Mouse (Mus musculus) embryonic facial prominence, embryonic 14.5 days (tissue): Measurements from ENCODE around the gene Spata17. TPM values are rescaled to one million over a fixed set of nuclear protein-coding genes. Genes with fewer than 3 reads are reported as not detected.

ENCODE experiments used
- ATAC-seq: fragments of 200-750 bp; cut with Nextera tagmentation; 2 replicates; pipeline ENCODE4 v1.8.0; 2017; ENCODE audit warnings: low read depth, moderate number of reproducible peaks, moderate TSS enrichment
- DNase-seq: peaks from one replicate; pipeline ENCODE4 v3.0.0-alpha.2; 2015; ENCODE audit warnings: low spot score
- H3K27ac ChIP-seq: fragments of 300-500 bp; sonication (generic); replicated peaks from 2 replicates; pipeline ENCODE4 v1.5.1; 2014; ENCODE audit warnings: low read depth, mild to moderate bottlenecking, low read length, moderate library complexity
- H3K27me3 ChIP-seq: fragments of 300-500 bp; sonication (generic); replicated peaks from 2 replicates; pipeline ENCODE4 v1.6.1; 2014; ENCODE audit warnings: low read length; ENCODE audit not compliant: control insufficient read depth, insufficient read depth
- H3K36me3 ChIP-seq: fragments of 300-500 bp; sonication (generic); 2 replicates; pipeline ENCODE4 v1.6.1; 2014; ENCODE audit warnings: low read length, mixed read lengths; ENCODE audit not compliant: control insufficient read depth, insufficient read depth
- H3K4me1 ChIP-seq: fragments of 300-500 bp; sonication (generic); 2 replicates; pipeline ENCODE4 v1.6.1; 2014; ENCODE audit warnings: antibody characterized with exemption, low read length; ENCODE audit not compliant: control insufficient read depth, insufficient read depth
- H3K4me2 ChIP-seq: fragments of 300-500 bp; sonication (generic); 2 replicates; pipeline ENCODE4 v1.6.1; 2014; ENCODE audit warnings: low read depth, mild to moderate bottlenecking, low read length, moderate library complexity, mixed read lengths
- H3K4me3 ChIP-seq: fragments of 300-500 bp; sonication (generic); 2 replicates; pipeline ENCODE4 v1.5.1; 2014; ENCODE audit warnings: low read depth, mild to moderate bottlenecking, low read length
- H3K9ac ChIP-seq: fragments of 300-500 bp; sonication (generic); 2 replicates; pipeline ENCODE4 v1.6.1; 2014; ENCODE audit warnings: low read depth, mild to moderate bottlenecking, low read length, moderate library complexity, mixed read lengths
- H3K9me3 ChIP-seq: fragments of 300-500 bp; sonication (generic); 2 replicates; pipeline ENCODE4 v1.6.1; 2016; ENCODE audit warnings: low read length; ENCODE audit not compliant: control insufficient read depth
- WGBS: fragments of 180-500 bp; shearing (Covaris S2); extraction: QIAGEN DNeasy Blood & Tissue Kit; methylation state at CpG from one replicate; pipeline ENCODE4 v1.1.7; 2014; 5-methylcytosine and 5-hydroxymethylcytosine counted together
- polyA plus RNA-seq: library from polyadenylated mRNA; unstranded; fragments of >200 nt; fragmentation: Nextera tagmentation; extraction: Ambion mirVana; gene quantifications from 2 replicates; pipeline ENCODE4 v1.2.1, GENCODE M21; 2014

Gene Spata17
- polyA plus RNA-seq, 1 experiment from 2014 or later = 1.1 TPM

DNA sequence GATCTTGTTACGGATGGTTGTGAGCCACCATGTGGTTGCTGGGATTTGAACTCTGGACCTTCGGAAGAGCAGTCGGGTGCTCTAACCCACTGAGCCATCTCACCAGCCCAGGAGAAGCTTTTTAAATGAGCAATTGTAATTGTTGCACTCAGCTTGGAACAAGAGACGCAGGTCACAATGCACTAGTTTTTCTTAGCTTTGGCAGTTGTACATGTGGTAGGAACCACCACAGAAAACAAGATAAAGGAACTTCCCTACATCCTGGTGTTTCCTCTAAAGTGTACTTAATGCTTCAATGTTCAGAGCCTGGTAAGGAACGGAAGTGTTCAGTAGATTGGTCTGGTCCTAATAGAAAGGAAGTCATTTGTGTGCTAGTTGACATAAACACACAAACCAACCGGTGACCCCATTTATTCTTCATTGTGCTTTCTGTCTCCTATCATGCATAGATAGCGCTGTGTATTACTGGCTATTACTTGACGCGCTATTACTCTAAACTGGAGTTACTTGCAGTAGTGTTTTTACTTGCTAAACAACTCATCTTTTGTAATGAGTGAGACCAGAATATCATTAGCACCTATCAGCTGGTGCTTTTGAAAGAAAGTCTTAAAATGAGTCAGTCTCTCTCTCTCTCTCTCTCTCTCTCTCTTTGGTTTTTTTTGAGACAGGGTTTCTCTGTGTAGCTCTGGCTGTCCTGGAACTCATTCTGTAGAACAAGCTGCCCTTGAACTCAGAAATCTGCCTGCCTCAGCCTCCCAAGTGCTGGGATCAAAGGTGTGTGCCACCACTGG is 1.6 kb upstream of the Spata17 start:
- Histone ChIP-seq H3K9ac (no peak overlapping the region), H3K27ac (no peak overlapping the region), H3K4me2 (no peak overlapping the region), H3K4me3 (no peak overlapping the region), H3K4me1 (no peaks in the 10 kb centered on the region), H3K9me3 (no peaks in the 10 kb centered on the region), H3K36me3 (0 out of 2 replicates have a peak, but pooled peaks cover 3% of the 10 kb centered on the region), H3K27me3 (no peaks in the 10 kb centered on the region)
- DNase-seq (no peak), ATAC-seq (no peak)
- WGBS = 95% methylated on average over 9 of the region's 9 CpGs

DNA sequence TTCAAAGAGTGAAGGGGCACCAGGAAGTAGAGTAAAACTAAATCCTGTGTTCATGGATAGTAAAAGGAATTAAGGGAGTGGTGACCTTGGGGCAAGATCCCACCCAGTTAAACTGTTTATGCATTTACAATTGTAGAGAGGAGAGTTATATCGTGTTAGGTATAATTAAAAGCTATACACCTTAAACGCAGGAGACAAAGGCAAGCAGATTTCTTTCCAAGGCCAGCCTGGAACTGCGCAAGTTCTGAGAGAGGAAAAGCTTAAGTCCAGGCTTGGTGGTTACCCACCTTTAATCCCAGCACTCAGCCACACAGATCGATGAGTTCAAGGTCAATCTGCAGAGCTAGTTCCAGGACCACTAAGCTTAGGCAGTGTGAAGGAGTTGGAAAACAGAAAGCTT is 4.5 kb downstream of the Spata17 start:
- ATAC-seq (no peak), DNase-seq (no peak)
- no peak overlapping the region for H3K27ac ChIP-seq
- H3K9ac ChIP-seq = no peak overlapping the region
- H3K4me2 ChIP-seq = no peak overlapping the region
- H3K36me3 ChIP-seq = no peaks in the 10 kb centered on the region
- H3K9me3 ChIP-seq = no peaks in the 10 kb centered on the region
- H3K27me3 ChIP-seq = no peaks in the 10 kb centered on the region
- H3K4me3 ChIP-seq = no peak overlapping the region
- WGBS = 85% methylated on average over 4 of the region's 4 CpGs
- H3K4me1 ChIP-seq = no peaks in the 10 kb centered on the region

DNA sequence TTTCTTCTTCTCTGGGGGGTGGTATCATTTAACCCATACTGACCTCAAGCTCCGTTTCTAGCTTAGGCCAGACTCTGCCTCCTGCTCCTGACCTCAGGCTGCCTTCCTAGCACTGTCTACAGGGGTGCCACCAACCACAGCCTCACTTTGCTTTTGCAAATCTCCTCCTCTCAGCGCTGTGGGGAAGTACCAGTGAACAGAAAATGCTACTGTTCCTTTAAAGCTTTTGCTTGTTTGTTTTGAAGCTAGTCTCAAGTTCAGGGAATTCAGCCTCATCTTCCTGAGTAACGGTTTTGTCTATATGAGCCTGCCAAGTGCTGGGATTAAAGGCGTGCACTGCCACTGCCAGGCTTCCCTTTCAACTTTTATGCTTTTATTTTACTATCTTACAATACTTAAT is 5.8 kb downstream of the Spata17 start:
- H3K4me1 ChIP-seq = no peaks in the 10 kb centered on the region
- no peak overlapping the region for H3K4me3 ChIP-seq
- H3K9me3 ChIP-seq = no peaks in the 10 kb centered on the region
- ATAC-seq (no peak), DNase-seq (no peak)
- 54% methylated on average over 4 of the region's 4 CpGs for whole genome bisulfite sequencing
- no peak overlapping the region for H3K9ac ChIP-seq
- no peak overlapping the region for H3K27ac ChIP-seq
- H3K4me2 ChIP-seq = no peak overlapping the region
- no peaks in the 10 kb centered on the region for H3K36me3 ChIP-seq
- H3K27me3 ChIP-seq = no peaks in the 10 kb centered on the region

DNA sequence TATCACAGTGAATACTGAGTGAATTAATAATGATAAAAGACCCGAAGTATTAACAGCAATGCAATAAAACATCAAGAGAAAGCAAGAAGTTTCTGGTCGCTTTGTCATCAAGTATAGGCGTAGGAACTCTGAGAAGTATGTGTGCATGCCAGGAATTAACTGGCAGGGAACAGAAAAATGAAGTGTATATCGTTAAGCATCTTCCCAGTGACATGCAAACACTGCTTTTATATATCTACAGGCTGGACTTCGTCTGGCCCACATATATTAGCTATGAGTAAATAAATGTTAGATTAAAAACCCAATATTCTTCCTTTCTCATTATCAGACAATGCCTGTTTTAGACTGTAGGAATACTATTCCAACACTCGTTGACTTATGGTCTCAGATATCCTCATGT is 9.8 kb downstream of the Spata17 start:
- no peak for DNase-seq
- Histone ChIP-seq H3K27ac (no peak overlapping the region), H3K4me2 (no peak overlapping the region)

DNA sequence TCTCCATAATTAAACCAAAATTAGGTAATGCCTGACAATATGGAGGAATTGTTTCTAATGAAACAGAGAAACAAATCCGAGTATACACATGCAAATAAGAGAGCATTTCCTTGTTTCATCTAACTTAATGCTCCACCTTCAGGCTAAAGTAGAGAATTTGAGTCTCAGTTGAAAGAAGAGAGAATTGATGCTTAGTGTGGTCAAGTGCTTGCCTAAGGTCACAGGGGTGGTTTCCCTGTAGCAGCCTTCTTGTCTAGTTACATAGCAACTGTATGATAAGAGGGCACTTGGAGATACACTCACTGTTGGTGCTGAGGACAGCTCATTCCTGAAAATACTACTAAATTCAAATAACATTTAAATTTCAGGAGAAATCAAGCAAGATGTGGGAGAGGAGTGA is 36.7 kb downstream of the Spata17 start:
- no peak overlapping the region for H3K4me2 ChIP-seq
- no peaks in the 10 kb centered on the region for H3K36me3 ChIP-seq
- DNase-seq = no peak
- no peaks in the 10 kb centered on the region for H3K4me1 ChIP-seq
- 66% methylated on average over 1 of the region's 1 CpGs for WGBS
- no peak for ATAC-seq
- H3K27ac ChIP-seq = no peak overlapping the region
- H3K4me3 ChIP-seq = no peak overlapping the region
- no peaks in the 10 kb centered on the region for H3K9me3 ChIP-seq
- H3K9ac ChIP-seq = no peak overlapping the region
- H3K27me3 ChIP-seq = no peaks in the 10 kb centered on the region

More for the DNA sequence above, 9.8 kb downstream of the Spata17 start:
- H3K9ac ChIP-seq = no peak overlapping the region
- no peak overlapping the region for H3K4me3 ChIP-seq
- H3K4me1 ChIP-seq = no peaks in the 10 kb centered on the region
- no peak for ATAC-seq
- no peaks in the 10 kb centered on the region for H3K36me3 ChIP-seq
- no peaks in the 10 kb centered on the region for H3K27me3 ChIP-seq
- H3K9me3 ChIP-seq = no peaks in the 10 kb centered on the region
- WGBS = 75% methylated on average over 6 of the region's 6 CpGs

DNA sequence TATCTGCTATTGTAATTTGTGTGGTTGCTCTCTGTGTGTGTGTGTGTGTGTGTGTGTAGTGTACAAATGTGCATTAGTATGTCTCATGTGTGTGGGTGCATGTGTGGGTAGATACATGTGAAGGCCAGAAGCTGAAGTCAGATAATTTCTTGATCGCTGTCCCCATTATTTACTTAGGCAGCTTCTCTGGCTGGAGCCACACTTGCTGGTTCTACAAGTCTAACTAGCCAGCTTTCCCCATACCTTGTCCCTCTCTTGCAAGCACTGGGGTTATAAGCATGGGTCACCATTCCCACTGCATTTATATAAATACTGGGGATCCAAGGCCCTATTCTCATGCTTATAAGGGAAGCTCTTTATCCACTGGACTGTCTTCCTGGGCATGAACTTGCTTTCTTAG is 39.3 kb downstream of the Spata17 start:
- ATAC-seq = no peak
- Histone ChIP-seq H3K27me3 (no peaks in the 10 kb centered on the region), H3K9ac (no peak overlapping the region)

DNA sequence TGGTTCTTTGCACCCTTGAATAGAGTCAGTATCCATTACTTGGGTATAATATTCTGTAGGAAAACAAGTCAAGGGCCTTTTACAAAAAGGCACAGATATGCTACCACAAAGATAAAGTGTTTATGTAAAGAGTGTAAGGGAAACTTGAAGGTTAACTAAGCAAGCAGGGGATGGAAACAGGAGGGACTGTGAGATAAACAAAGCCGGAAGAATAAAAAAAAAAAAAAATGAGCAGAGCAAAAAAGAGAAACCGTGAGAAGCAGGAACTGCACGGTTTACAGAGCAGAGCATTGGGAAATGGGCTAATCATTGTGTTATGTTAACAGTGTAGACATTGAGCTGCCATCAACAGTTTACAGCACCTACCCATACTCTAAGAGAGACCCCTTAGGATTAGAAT is 44.9 kb downstream of the Spata17 start:
- Histone ChIP-seq H3K4me3 (no peak overlapping the region), H3K36me3 (no peaks in the 10 kb centered on the region), H3K27ac (no peak overlapping the region), H3K4me2 (no peak overlapping the region), H3K4me1 (no peaks in the 10 kb centered on the region), H3K9me3 (no peaks in the 10 kb centered on the region; the same call in 1 of the 2 replicates), H3K27me3 (no peaks in the 10 kb centered on the region), H3K9ac (no peak overlapping the region)
- ATAC-seq = no peak
- DNase-seq = no peak
- 72% methylated on average over 3 of the region's 3 CpGs for WGBS

More for the DNA sequence above, 39.3 kb downstream of the Spata17 start:
- Histone ChIP-seq H3K4me3 (no peak overlapping the region), H3K36me3 (no peaks in the 10 kb centered on the region), H3K4me2 (no peak overlapping the region), H3K4me1 (no peaks in the 10 kb centered on the region), H3K27ac (no peak overlapping the region), H3K9me3 (no peaks in the 10 kb centered on the region)
- no peak for DNase-seq
- WGBS = 88% methylated on average over 1 of the region's 1 CpGs

DNA sequence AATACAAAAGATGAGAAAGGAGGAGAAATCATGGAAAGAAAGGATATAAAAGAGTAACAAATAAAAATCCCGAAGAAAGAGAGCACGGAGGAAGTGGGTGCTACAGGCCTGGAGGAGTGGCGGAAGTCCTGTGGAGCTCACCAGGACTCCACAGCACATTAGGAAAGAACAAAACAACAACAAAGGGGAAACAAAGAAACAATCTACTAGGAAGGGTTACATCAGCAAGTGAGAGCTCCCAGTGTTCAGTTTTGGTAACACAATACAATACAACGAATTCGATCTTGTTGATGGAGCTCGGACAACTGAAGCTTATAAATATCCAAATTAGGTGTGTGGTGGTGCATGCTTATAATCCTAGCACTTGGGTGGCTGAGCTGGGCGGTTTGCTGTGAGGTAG is 45.6 kb downstream of the Spata17 start:
- H3K4me1 ChIP-seq = no peaks in the 10 kb centered on the region
- DNase-seq (no peak), ATAC-seq (no peak)
- no peak overlapping the region for H3K4me2 ChIP-seq
- H3K9ac ChIP-seq = no peak overlapping the region
- H3K27ac ChIP-seq = no peak overlapping the region
- H3K27me3 ChIP-seq = no peaks in the 10 kb centered on the region
- WGBS = 75% methylated on average over 7 of the region's 7 CpGs
- no peaks in the 10 kb centered on the region; the same call in 1 of the 2 replicates for H3K9me3 ChIP-seq
- no peaks in the 10 kb centered on the region for H3K36me3 ChIP-seq
- H3K4me3 ChIP-seq = no peak overlapping the region

DNA sequence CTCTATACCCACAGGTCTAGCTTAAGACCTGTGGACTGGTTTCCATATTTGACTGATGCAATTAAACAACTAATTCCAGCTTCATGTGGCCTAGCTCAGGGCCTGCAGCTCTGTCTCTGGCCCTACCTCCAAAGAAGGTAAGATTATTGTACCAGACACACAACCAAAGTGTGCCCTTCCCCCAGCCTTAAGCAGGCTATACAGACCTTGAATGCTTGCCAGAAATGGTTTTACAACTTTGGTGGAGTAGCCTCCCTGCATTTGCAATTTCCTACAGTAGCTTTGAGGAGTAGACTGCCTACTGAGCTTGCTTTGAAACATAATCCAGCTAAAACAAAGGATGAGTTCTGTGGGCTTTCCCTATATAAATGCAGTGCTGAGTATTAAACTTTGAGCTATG is 51.7 kb downstream of the Spata17 start:
- DNase-seq (no peak), ATAC-seq (no peak)
- Histone ChIP-seq H3K9me3 (no peaks in the 10 kb centered on the region; the same call in 1 of the 2 replicates), H3K27ac (no peak overlapping the region), H3K9ac (no peak overlapping the region), H3K4me1 (no peaks in the 10 kb centered on the region), H3K4me3 (no peak overlapping the region), H3K36me3 (no peaks in the 10 kb centered on the region), H3K27me3 (no peaks in the 10 kb centered on the region), H3K4me2 (no peak overlapping the region)
